Mouse (Mus musculus) embryo, embryonic 11 days (tissue): ENCODE results near the gene Rxrb.

Experiments
- DNase-seq: peaks from one replicate; pipeline ENCODE4 v3.0.0-alpha.2; 2015

Rxrb gene

GRCm38 (mm10) chr17:34026221-34026620 lies 5.4 kb upstream of the Rxrb start:
- no peak for DNase-seq

GRCm38 (mm10) chr17:34026917-34027655 lies 4.5 kb upstream of the Rxrb start:
- DNase-seq: no peak

GRCm38 (mm10) chr17:34027656-34028223 lies 3.9 kb upstream of the Rxrb start, which contains the start of gene H2-Ke6:
Gene H2-Ke6, minus strand, starts transcription at chr17:34028060.
- DNase-seq: peak; percentile 97

GRCm38 (mm10) chr17:34028501-34029149 lies 3.0 kb upstream of the Rxrb start:
- DNase-seq: no peak

GRCm38 (mm10) chr17:34029150-34029889 lies 2.3 kb upstream of the Rxrb start:
- DNase-seq: no peak

- no peak for DNase-seq
These were observed 1.6 kb upstream of the Rxrb start for GRCm38 (mm10) chr17:34029890-34030595.

GRCm38 (mm10) chr17:34030861-34031326 lies 718 bp upstream of the Rxrb start:
- DNase-seq: no peak

GRCm38 (mm10) chr17:34032174-34032632 lies 591 bp downstream of the Rxrb start:
- peak; percentile 72 for DNase-seq

GRCm38 (mm10) chr17:34032806-34033205 lies 1.2 kb downstream of the Rxrb start:
- DNase-seq: no peak

- no peak for DNase-seq
These were observed 1.8 kb downstream of the Rxrb start for GRCm38 (mm10) chr17:34033441-34033840.

GRCm38 (mm10) chr17:34034064-34034463 lies 2.5 kb downstream of the Rxrb start:
- DNase-seq: peak; percentile 63

GRCm38 (mm10) chr17:34035517-34035916 lies 3.9 kb downstream of the Rxrb start:
- DNase-seq: no peak

GRCm38 (mm10) chr17:34036647-34037046 lies 5.0 kb downstream of the Rxrb start:
- no peak for DNase-seq

GRCm38 (mm10) chr17:34037241-34037640 lies 5.6 kb downstream of the Rxrb start:
- DNase-seq: no peak

GRCm38 (mm10) chr17:34038440-34038839 lies 6.8 kb downstream of the Rxrb start:
- peak; percentile 36 for DNase-seq

- DNase-seq: peak; percentile 37
These were observed 7.4 kb downstream of the Rxrb start, which contains the start of gene Col11a2 for GRCm38 (mm10) chr17:34038878-34039561. Gene Col11a2, plus strand, starts transcription at chr17:34039437.

- peak; percentile 46 for DNase-seq
These were observed 8.2 kb downstream of the Rxrb start for GRCm38 (mm10) chr17:34039562-34040450.

GRCm38 (mm10) chr17:34045941-34046340 lies 14.3 kb downstream of the Rxrb start:
- DNase-seq: no peak

GRCm38 (mm10) chr17:34047404-34048050 lies 15.9 kb downstream of the Rxrb start:
- no peak for DNase-seq

- DNase-seq: no peak
These were observed 25.6 kb downstream of the Rxrb start for GRCm38 (mm10) chr17:34057224-34057623.
